Mouse (Mus musculus) MEL (cell line): ENCODE data around the gene Tbxas1. TPM values are rescaled to one million over a fixed set of nuclear protein-coding genes. Genes with fewer than 3 reads are reported as not detected.

Source experiments
- DNase-seq: peaks from one replicate; pipeline ENCODE4 v3.0.0; 2011; ENCODE audit warnings: low read depth, low spot score
- H3K27ac ChIP-seq: 2 replicates; pipeline ENCODE4 v1.5.1; 2012; ENCODE audit warnings: low read depth, mild to moderate bottlenecking, control low read depth, low read length, moderate library complexity; ENCODE audit not compliant: control insufficient read depth
- H3K27me3 ChIP-seq, 2 experiments: fragments of 150-350 bp in 1 of 2; sonication (generic) in 1 of 2; 2 replicates each; pipeline ENCODE4 v1.6.1; 2012; ENCODE audit warnings: low read length in 2 of 2, mild to moderate bottlenecking in 2 of 2, improper control_type of control experiment in 1 of 2, moderate library complexity in 1 of 2; ENCODE audit not compliant: insufficient read depth in 2 of 2, control insufficient read depth in 1 of 2
- H3K36me3 ChIP-seq, 2 experiments: 2 replicates each; pipeline ENCODE4 v1.6.1; 2012 to 2014; ENCODE audit warnings: low read length in 2 of 2, improper control_type of control experiment in 1 of 2, inconsistent platforms in 1 of 2, mild to moderate bottlenecking in 1 of 2; ENCODE audit not compliant: insufficient read depth in 2 of 2, control insufficient read depth in 1 of 2
- H3K4me1 ChIP-seq, 2 experiments: fragments of 150-350 bp in 1 of 2; sonication (generic) in 1 of 2; 2 replicates each; pipeline ENCODE4 v1.6.1; 2012; ENCODE audit warnings: low read length in 2 of 2, improper control_type of control experiment in 1 of 2, mild to moderate bottlenecking in 1 of 2; ENCODE audit not compliant: insufficient read depth in 2 of 2, control insufficient read depth in 1 of 2
- H3K4me3 ChIP-seq, 2 experiments: fragments of 150-350 bp in 1 of 2; sonication (generic) in 1 of 2; 2 replicates each; pipeline ENCODE4 v1.5.1; 2012; ENCODE audit warnings: low read depth in 2 of 2, low read length in 2 of 2, mild to moderate bottlenecking in 2 of 2, moderate library complexity in 2 of 2, control low read depth in 1 of 2, improper control_type of control experiment in 1 of 2; ENCODE audit not compliant: control insufficient read depth in 1 of 2, insufficient read depth in 1 of 2
- H3K79me2 ChIP-seq: 2 replicates; pipeline ENCODE4 v1.6.1; 2012; ENCODE audit warnings: mild to moderate bottlenecking, low read length, moderate library complexity; ENCODE audit not compliant: control insufficient read depth, poor library complexity, insufficient read depth
- H3K9ac ChIP-seq: 2 replicates; pipeline ENCODE4 v1.6.1; 2012; ENCODE audit warnings: low read depth, mild to moderate bottlenecking, control low read depth, low read length, moderate library complexity; ENCODE audit not compliant: control insufficient read depth, poor library complexity, severe bottlenecking
- H3K9me3 ChIP-seq: fragments of 150-350 bp; sonication (generic); replicated peaks from 2 replicates; pipeline ENCODE4 v1.6.1; 2012; ENCODE audit warnings: mild to moderate bottlenecking, low read length, improper control_type of control experiment, moderate library complexity; ENCODE audit not compliant: insufficient read depth
- BHLHE40 ChIP-seq: IDR thresholded peaks from 2 replicates; pipeline ENCODE4 v1.6.1; 2012; ENCODE audit warnings: low read depth, mild to moderate bottlenecking, inconsistent platforms, low read length, improper control_type of control experiment, borderline replicate concordance
- CHD1 ChIP-seq: IDR thresholded peaks from 2 replicates; pipeline ENCODE4 v1.6.1; 2012; ENCODE audit warnings: low read depth, mild to moderate bottlenecking, inconsistent platforms, low read length, improper control_type of control experiment
- CHD2 ChIP-seq: IDR thresholded peaks from 2 replicates; pipeline ENCODE4 v1.6.1; 2011; ENCODE audit warnings: low read length, improper control_type of control experiment
- CTCF ChIP-seq, 3 experiments: IDR thresholded peaks in 2 of 3; conservative IDR thresholded peaks in 1 of 3; 2 replicates each; pipeline ENCODE4 v1.5.1; 2011 to 2012; ENCODE audit warnings: low read length in 3 of 3, low read depth in 2 of 3, mild to moderate bottlenecking in 2 of 3, improper control_type of control experiment in 1 of 3, inconsistent platforms in 1 of 3, mixed read lengths in 1 of 3, moderate library complexity in 1 of 3; ENCODE audit not compliant: control insufficient read depth in 1 of 3, insufficient read depth in 1 of 3, poor library complexity in 1 of 3, severe bottlenecking in 1 of 3
- EP300 ChIP-seq, 2 experiments: IDR thresholded peaks; 2 replicates each; pipeline ENCODE4 v1.6.1; 2011; ENCODE audit warnings: improper control_type of control experiment in 2 of 2, low read length in 2 of 2, low read depth in 1 of 2, mild to moderate bottlenecking in 1 of 2
- ETS1 ChIP-seq: IDR thresholded peaks from 2 replicates; pipeline ENCODE4 v1.6.1; 2012; ENCODE audit warnings: low read depth, mild to moderate bottlenecking, inconsistent platforms, low read length, improper control_type of control experiment, moderate library complexity
- HCFC1 ChIP-seq: IDR thresholded peaks from 2 replicates; pipeline ENCODE4 v1.6.1; 2012; ENCODE audit warnings: low read depth, mild to moderate bottlenecking, inconsistent platforms, low read length, improper control_type of control experiment, moderate library complexity
- JUND ChIP-seq: IDR thresholded peaks from 2 replicates; pipeline ENCODE4 v1.6.1; 2011; ENCODE audit warnings: low read depth, mild to moderate bottlenecking, improper control_type of control experiment, low read length
- KAT2A ChIP-seq: conservative IDR thresholded peaks from 2 replicates; pipeline ENCODE4 v1.6.1; 2012; ENCODE audit warnings: low read depth, low read length, improper control_type of control experiment, inconsistent platforms
- MAFK ChIP-seq: IDR thresholded peaks from 2 replicates; pipeline ENCODE4 v1.6.1; 2011; ENCODE audit warnings: low read depth, mild to moderate bottlenecking, low read length, improper control_type of control experiment, borderline replicate concordance
- MAX ChIP-seq: IDR thresholded peaks from 2 replicates; pipeline ENCODE4 v1.6.1; 2011; ENCODE audit warnings: low read length, improper control_type of control experiment
- MAZ ChIP-seq: IDR thresholded peaks from 2 replicates; pipeline ENCODE4 v1.6.1; 2012; ENCODE audit warnings: low read depth, mild to moderate bottlenecking, inconsistent platforms, low read length, improper control_type of control experiment
- MXI1 ChIP-seq: IDR thresholded peaks from 2 replicates; pipeline ENCODE4 v1.6.1; 2011; ENCODE audit warnings: mild to moderate bottlenecking, low read depth, low read length, improper control_type of control experiment
- MYC ChIP-seq: IDR thresholded peaks from 2 replicates; pipeline ENCODE4 v1.6.1; 2011; ENCODE audit warnings: low read depth, mild to moderate bottlenecking, low read length, improper control_type of control experiment, moderate library complexity
- NRF1 ChIP-seq: IDR thresholded peaks from 2 replicates; pipeline ENCODE4 v1.6.1; 2014; ENCODE audit warnings: low read depth, mild to moderate bottlenecking, inconsistent platforms, low read length, improper control_type of control experiment, moderate library complexity; ENCODE audit not compliant: poor library complexity, insufficient read depth, severe bottlenecking
- POLR2A ChIP-seq, 2 experiments: IDR thresholded peaks; 2 replicates each; pipeline ENCODE4 v1.6.1; 2011 to 2012; ENCODE audit warnings: low read length in 2 of 2, mild to moderate bottlenecking in 2 of 2, control low read depth in 1 of 2, improper control_type of control experiment in 1 of 2, low read depth in 1 of 2, moderate library complexity in 1 of 2; ENCODE audit not compliant: control insufficient read depth in 1 of 2, insufficient read depth in 1 of 2, poor library complexity in 1 of 2
- POLR2AphosphoS2 ChIP-seq: IDR thresholded peaks from 2 replicates; pipeline ENCODE4 v1.6.1; 2011; ENCODE audit warnings: low read length, improper control_type of control experiment
- POLR2AphosphoS5 ChIP-seq: IDR thresholded peaks from 2 replicates; pipeline ENCODE4 v1.6.1; 2012; ENCODE audit warnings: low read depth, borderline replicate concordance, mild to moderate bottlenecking, inconsistent platforms, low read length, moderate library complexity, mixed read lengths
- SIN3A ChIP-seq: IDR thresholded peaks from 2 replicates; pipeline ENCODE4 v1.6.1; 2012; ENCODE audit warnings: low read length, improper control_type of control experiment, inconsistent platforms
- SMC3 ChIP-seq: IDR thresholded peaks from 2 replicates; pipeline ENCODE4 v1.6.1; 2011; ENCODE audit warnings: low read depth, low read length, improper control_type of control experiment
- TBP ChIP-seq: IDR thresholded peaks from 2 replicates; pipeline ENCODE4 v1.8.0; 2011; ENCODE audit warnings: low read depth, low read length, improper control_type of control experiment
- TCF12 ChIP-seq: IDR thresholded peaks from 2 replicates; pipeline ENCODE4 v1.6.1; 2014; ENCODE audit warnings: low read depth, mild to moderate bottlenecking, inconsistent platforms, low read length, improper control_type of control experiment, moderate library complexity
- UBTF ChIP-seq: IDR thresholded peaks from 2 replicates; pipeline ENCODE4 v1.6.1; 2012; ENCODE audit warnings: low read depth, mild to moderate bottlenecking, inconsistent platforms, low read length, improper control_type of control experiment, moderate library complexity, borderline replicate concordance; ENCODE audit not compliant: insufficient read depth
- ZC3H11A ChIP-seq: IDR thresholded peaks from 2 replicates; pipeline ENCODE4 v1.6.1; 2012; ENCODE audit warnings: low read depth, mild to moderate bottlenecking, inconsistent platforms, low read length, improper control_type of control experiment
- polyA plus RNA-seq, 2 experiments: library from polyadenylated mRNA; stranded (reverse) in 1 of 2; unstranded in 1 of 2; fragments of >175 nt in 1 of 2; fragments of >200 nt in 1 of 2; gene quantifications; 2 replicates each; pipeline versions ENCODE4 v1.2.1 to v1.2.4; 2012; ENCODE audit warnings: low replicate concordance in 2 of 2, low read depth in 1 of 2; ENCODE audit not compliant: insufficient read length in 2 of 2, insufficient read depth in 1 of 2, missing spikeins in 1 of 2
- total RNA-seq: library from RNA; depleted of rRNA; stranded (reverse); fragments of 300-350 nt; gene quantifications from 2 replicates; pipeline ENCODE4 v1.2.3, GENCODE M21; 2012

Gene Tbxas1
- total and polyA plus RNA-seq, 3 experiments: 0.54 to 2.7 TPM; not detected in 1

- no peaks in the 10 kb centered on the region; the same call in 1 of the 2 replicates for H3K79me2 ChIP-seq
- H3K36me3 ChIP-seq: no peaks in the 10 kb centered on the region
- peak; percentile 24; the same call in 1 of the 2 replicates for TF ChIP-seq MXI1
- no peak for TF ChIP-seq CHD1
- TF ChIP-seq TBP: no peak
- TF ChIP-seq POLR2A (IDR thresholded peaks at IDR 0.05; ENCODE audit: control insufficient read depth in 1 of 2, insufficient read depth in 1 of 2, low read depth in 1 of 2, low read length in 2 of 2, poor library complexity in 1 of 2): peak in 1 of 2 experiments; percentile 36; a peak in 2 of 4 replicates
- no peak for TF ChIP-seq UBTF
- no peak for TF ChIP-seq NRF1
- TF ChIP-seq POLR2AphosphoS5: no peak
- peak; percentile 84 for TF ChIP-seq ETS1
- TF ChIP-seq CHD2: no peak
- TF ChIP-seq ZC3H11A: no peak
- TF ChIP-seq SIN3A: 0 out of 2 replicates have a peak, but pooled peaks have one; percentile 20
- TF ChIP-seq BHLHE40: no peak
- no peak for TF ChIP-seq TCF12
- no peak for TF ChIP-seq KAT2A
- TF ChIP-seq MAZ: 0 out of 2 replicates have a peak, but pooled peaks have one; percentile 28
- no peak for TF ChIP-seq MYC
- no peak for TF ChIP-seq MAFK
- no peak for TF ChIP-seq SMC3
- peak within 1 kb of the TSS; percentile 87 to 98 for H3K4me3 ChIP-seq
- H3K4me1 ChIP-seq: peaks cover 0 to 4% of the 10 kb centered on the region in 2 experiments; a peak in 1 of 4 replicates
- no peak within 1 kb of the TSS for H3K27ac ChIP-seq
- no peaks in the 10 kb centered on the region for H3K9me3 ChIP-seq
- peak; percentile 69 for DNase-seq
- H3K9ac ChIP-seq: peak within 1 kb of the TSS; percentile 91
- H3K27me3 ChIP-seq: 0 out of 4 replicates have a peak, but pooled peaks cover 0 to 1% of the 10 kb centered on the region in 2 experiments
Measured at GRCm38 (mm10) chr6:39117584-39118455, 242.6 kb downstream of the Tbxas1 start, which contains the start of gene Parp12. TSS of gene Parp12 (minus strand) at chr6:39118349.

- peak overlapping the region; percentile 87 to 98; a peak in 3 of 4 replicates for H3K4me3 ChIP-seq
- H3K9ac ChIP-seq: peak overlapping the region; percentile 91
- no peak for TF ChIP-seq HCFC1
- no peak for TF ChIP-seq ETS1
- no peak for TF ChIP-seq CTCF (IDR thresholded peaks at IDR 0.05 in 2 of 3, conservative IDR thresholded peaks at IDR 0.05 in 1 of 3; ENCODE audit: control insufficient read depth in 1 of 3, insufficient read depth in 1 of 3, low read depth in 2 of 3, low read length in 3 of 3, poor library complexity in 1 of 3, severe bottlenecking in 1 of 3)
- TF ChIP-seq MYC: no peak
- TF ChIP-seq CHD2: no peak
- TF ChIP-seq CHD1: no peak
- no peak for TF ChIP-seq BHLHE40
- no peak for TF ChIP-seq JUND
- no peak for TF ChIP-seq TBP
- no peak for TF ChIP-seq UBTF
- no peak for TF ChIP-seq EP300 (IDR thresholded peaks at IDR 0.05; ENCODE audit: low read depth in 1 of 2, low read length in 2 of 2)
- no peak for TF ChIP-seq POLR2AphosphoS2
- TF ChIP-seq MAFK: no peak
- no peak for TF ChIP-seq ZC3H11A
- no peak for TF ChIP-seq MAX
- H3K27me3 ChIP-seq: 0 out of 4 replicates have a peak, but pooled peaks cover 0 to 1% of the 10 kb centered on the region in 2 experiments
- no peak overlapping the region for H3K27ac ChIP-seq
- H3K36me3 ChIP-seq: no peaks in the 10 kb centered on the region
- no peaks in the 10 kb centered on the region; the same call in 1 of the 2 replicates for H3K79me2 ChIP-seq
- DNase-seq: no peak
- peaks cover 0 to 4% of the 10 kb centered on the region in 2 experiments; a peak in 1 of 4 replicates for H3K4me1 ChIP-seq
- no peaks in the 10 kb centered on the region for H3K9me3 ChIP-seq
Measured at GRCm38 (mm10) chr6:39118456-39118881, 243.3 kb downstream of the Tbxas1 start.
